Mouse (Mus musculus) urinary bladder, adult 18-20 months (tissue): ENCODE results near the gene Mapk8ip2.

Experiments
- DNase-seq, 2 experiments: peaks; one replicate each; pipeline ENCODE4 v3.0.0; 2022; ENCODE audit warnings: low spot score in 2 of 2, mixed read lengths in 2 of 2

The Mapk8ip2 gene

DNA sequence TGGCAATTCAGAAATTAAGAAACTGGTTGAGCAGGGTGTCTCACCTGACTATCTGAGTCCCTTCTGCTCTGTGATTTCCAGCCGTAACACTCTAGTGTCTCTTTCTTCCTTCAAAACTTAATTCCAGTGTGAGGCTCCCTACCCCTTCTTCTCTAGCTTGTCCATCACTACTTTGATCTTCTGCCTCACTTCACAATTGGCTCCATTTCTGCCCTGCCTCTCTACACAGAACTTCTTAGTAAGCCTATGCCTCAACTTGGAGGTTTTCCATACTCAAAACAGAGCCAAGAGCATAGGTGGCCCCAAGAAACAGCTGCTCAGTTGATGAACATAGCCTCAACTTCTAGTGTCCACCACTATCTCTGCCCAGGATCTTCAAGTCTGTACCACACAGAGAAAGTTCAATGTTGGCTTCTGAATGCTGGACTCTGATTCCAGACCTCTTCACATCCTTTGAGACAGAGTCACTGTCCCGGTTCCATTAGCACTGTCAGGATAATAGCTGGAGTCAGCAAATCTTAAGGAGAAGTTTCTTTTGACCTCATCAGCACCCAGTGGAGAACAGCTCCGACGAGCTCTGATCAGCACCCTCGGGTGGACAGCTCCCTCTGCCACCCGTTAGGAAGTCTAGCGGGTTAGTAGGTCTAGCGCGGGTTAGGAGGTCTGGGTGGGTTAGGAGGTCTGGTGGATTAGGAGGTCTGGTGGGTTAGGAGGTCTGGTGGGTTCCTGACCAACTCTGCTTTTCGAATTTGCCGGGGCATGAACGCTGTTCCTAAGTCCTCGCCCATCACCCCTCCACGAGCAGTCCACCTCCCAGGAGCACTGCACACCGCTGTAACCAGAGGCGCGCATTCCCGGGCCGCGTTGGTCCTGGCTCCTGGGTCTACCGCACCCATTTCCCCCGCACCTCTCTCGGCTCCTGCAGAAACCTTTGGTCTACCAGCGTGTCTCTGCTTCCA, 528 bp upstream of the Mapk8ip2 start:
- peak; percentile 39 to 69 for DNase-seq

DNA sequence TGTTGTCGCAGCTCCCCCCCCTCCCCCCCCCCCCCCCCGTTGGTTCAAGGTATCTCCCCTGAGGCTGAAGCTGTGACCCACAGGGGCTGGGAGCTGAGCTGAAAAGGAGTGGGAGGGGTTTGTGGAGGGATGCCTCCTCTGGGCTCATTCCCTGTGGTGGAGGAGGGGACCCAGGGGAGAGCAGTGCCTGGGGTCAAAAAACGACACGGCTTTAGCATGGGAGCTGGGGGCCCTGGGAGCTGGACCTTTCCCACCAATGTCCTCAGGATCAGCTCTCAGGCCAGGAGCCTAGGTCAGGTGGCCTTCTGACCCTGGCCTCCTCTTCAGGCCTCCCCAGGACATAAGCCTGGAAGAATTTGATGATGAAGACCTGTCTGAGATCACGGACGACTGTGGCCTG, 1.1 kb downstream of the Mapk8ip2 start:
- DNase-seq: no peak

DNA sequence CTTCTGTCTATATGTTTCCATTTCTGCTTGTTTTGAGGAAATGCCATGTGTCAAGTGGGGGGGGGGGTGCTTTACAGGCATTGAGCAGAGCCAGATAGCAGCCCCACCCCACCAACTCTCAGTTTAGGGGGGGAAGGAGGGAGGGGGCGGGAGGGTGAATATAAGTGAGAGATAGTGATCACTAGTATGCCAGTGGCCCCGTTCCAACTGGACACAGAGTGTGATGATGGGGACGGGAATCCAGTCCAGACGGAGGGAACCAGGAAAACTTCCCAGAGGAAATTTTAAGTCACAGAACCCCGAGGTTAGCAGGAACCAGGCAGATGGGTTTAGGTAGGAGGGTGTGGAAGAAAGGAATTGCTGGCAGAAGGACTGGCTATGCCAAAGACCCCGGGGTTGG, 1.9 kb downstream of the Mapk8ip2 start:
- DNase-seq: no peak

DNA sequence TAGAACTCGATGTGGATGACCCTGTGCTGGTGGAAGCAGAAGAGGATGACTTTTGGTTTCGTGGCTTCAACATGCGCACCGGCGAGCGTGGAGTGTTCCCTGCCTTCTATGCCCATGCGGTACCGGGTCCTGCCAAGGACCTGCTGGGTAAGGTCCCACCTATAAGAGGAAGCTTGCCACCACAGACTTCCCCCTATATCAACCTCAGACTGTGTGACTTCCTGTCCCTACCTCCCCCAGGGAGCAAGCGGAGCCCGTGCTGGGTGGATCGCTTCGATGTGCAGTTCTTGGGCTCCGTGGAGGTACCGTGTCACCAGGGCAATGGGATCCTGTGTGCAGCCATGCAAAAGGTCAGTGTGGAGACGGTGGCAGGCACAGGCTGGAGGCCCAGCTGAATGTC, 5.2 kb downstream of the Mapk8ip2 start:
- no peak for DNase-seq

DNA sequence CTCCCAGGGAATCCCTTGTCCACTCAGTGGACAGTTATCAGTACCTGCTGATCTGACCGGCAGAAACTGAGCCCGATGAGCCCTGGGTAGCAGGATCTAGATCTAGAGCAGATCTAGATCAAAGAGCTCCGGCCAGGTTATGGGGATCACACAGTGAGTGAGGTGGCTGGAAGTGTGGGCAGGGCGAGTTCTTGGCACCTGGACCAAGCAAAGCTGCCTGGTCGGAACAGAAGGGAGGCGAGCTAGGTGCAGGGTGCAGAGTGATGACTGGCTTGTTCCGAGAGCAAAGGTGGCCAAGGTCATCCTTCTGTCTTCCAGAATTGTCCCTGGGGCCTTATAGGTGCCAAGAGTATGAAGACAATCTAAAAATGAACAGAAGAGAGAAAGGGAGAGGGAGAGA, 6.1 kb downstream of the Mapk8ip2 start:
- DNase-seq: no peak

DNA sequence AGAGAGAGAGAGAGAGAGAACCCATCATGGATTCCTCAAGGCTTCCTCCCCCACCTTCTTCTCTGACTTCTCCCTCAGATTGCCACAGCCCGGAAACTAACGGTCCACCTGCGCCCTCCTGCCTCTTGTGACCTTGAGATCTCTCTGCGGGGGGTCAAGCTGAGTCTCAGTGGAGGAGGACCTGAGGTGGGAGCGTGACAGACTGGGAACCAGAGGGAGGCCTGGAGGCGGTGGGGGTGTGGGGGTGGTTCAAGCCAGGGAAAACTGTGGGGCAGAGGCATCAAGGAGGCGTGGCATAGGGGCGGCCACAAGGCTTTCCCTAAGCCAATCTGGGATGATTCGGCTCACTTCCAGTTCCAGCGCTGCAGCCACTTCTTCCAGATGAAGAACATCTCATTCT, 6.6 kb downstream of the Mapk8ip2 start:
- no peak for DNase-seq

DNA sequence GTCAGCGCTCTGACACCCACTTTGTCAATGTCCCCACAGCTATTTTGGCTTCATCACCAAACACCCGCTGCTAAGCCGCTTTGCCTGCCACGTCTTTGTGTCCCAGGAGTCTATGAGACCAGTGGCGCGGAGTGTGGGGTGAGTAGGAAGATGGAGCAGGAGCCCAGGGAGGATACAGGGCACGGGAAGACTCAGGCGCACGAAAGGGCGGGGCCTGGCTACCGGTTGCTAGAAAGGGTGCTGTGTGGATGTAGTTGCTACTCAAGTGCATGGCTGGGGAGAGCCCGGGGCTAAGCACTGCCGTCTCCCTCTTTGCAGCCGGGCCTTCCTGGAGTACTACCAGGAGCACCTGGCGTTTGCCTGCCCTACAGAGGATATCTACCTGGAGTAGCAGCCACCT, 7.6 kb downstream of the Mapk8ip2 start:
- no peak for DNase-seq

DNA sequence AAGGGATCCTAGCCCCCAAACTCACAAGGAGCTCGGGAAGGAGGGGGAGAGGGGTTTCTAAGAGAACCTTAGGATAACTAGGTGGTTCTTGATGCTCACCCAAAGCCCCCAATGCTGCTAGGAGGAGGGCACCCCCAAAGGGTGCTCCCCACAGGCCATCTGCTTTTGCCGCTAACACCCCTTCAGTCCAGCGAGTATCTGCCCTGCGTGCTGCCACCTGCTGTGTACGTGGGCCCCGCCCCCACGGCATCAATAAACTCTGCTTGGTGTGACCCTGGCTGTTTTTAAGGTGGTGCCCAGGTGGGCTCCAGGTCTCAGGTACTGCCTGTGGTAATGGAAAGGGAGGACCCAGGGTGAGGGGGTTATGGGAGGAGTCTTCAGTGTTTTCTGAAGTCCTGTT, 8.5 kb downstream of the Mapk8ip2 start:
- no peak for DNase-seq

DNA sequence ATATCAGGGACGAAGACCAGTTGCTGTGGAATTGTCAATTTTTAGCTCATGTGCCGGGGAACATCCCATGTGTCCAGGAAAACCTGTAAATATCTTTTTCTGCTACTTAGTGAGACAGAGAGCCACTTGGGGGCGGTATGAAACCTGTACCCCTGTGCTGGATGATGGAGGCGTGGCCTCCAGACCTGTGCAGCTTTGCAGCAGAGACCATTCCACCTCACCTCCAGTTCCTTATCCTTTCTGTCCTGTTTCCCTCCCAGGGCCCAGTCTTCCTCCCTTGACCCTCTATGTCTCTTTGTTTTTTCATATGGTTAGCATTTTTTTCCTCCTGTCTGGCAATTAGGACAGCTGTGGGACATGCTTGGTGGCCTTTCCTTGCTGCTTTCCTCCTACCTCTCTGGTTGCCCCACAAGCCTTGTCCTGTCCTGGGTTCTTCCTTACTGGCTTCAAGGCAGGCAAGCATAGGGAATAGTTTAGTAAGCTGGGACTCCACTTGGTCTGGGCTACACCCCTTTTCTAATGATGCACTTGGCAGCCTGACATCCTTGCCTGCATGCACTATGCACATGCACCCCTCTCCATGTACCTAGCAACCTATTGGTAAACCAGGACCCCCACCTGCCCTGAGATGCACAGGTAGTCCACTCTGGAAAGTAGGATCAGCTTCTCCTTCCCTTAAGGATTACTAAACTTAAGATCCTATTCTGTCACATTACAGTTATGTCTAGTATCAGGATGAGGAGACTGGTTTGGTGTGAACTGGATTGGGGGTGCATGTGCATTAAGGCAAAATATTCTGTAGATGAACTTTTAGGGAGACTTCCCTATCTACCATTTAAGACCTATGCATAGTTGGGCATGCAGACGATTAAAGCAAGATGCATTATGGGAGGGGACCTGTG, 9.9 kb downstream of the Mapk8ip2 start:
- no peak for DNase-seq

DNA sequence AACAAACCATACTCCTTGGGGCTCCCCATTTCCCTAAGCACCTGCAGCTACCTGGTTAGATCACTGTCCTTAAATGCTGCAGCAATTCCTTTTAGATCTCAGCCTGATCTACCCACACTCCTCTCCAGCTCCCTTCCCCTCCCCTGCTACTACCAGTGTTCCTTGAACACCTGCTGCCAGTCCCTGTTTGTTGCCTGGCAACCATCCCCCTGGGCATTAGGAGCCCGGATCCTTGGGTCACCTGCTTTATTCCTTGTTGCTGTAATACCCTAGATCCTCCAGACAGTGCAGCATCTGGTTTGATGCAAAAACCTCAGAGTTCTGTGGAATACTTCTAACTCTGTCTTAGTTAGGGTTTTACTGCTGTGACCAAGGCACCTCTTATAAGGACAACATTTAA, 11.3 kb downstream of the Mapk8ip2 start:
- no peak for DNase-seq

DNA sequence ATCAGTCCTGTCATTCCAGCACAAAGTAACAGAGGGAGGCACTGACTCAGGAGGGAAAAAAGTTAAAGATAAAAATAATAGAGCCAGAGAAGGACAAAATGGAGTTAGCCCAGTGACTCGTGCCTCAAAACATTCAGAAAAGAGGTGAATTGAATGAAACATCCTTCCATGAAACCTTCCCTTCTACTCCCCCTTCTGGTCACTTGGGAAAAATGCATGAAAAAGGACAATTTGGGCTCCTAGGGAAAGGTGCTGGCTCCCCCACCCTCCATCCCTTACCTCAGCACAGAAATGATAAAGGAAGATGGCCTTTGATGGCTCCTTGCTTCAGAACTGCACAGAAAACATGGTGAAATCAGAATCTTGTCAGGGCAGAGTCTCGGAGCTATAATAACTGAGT, 14.9 kb downstream of the Mapk8ip2 start:
- no peak for DNase-seq

DNA sequence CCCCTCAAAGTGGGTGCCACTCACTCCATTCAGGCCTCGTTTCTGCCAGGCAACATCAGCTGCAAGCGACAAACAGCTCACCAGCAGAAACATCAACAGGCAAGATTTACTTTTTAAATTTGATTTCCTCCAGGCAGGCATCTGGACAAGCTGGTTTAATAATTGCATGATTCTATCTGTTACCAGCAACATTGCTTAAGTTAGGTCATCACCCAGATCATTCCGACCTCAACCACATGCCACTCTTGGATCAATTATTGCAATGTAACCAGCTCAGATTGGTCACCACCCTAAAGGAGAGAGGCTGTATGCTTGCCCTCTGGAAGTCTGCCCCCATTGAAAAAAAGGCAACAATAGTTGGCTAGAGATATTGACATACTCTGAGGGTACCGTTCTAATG, 17.8 kb downstream of the Mapk8ip2 start:
- no peak for DNase-seq

DNA sequence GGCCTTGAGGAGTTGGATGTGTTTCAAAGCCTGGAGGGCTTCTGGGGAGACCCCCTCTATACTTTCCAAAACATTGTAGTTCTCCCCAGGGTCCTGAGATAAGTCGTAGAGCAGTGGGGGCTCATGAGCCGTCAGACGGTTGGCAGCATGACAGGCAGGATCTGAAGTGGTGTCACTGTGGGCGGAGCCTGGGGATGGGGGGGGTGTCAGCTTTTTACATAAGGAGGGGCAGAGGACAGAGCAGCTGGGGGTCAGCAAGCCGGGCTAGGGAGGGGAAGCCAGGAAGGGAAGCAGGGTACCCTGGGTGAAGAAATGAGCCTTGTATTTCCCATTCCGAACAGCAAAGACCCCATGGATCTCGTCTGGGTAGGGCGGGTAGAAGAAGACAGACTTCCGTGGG, 19.7 kb downstream of the Mapk8ip2 start:
- DNase-seq: no peak

DNA sequence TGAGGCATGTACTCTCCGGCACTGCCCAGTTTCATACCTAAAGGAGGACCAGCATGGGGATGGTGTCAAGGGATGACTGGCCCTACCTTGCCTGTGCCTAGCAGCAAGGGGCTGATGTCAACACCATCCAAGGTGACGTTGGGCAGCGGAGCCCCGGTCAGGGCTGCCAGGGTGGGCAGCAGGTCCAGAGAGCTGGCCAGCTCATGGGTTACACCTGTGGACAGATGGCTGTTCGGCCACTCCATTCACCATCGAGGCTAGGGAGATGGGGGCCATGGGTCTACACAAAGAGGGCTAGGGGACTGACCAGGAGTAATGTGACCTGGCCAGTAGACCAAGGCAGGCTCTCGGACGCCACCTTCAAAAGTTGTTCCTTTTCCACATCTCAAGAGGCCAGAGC, 20.2 kb downstream of the Mapk8ip2 start:
- DNase-seq: no peak

DNA sequence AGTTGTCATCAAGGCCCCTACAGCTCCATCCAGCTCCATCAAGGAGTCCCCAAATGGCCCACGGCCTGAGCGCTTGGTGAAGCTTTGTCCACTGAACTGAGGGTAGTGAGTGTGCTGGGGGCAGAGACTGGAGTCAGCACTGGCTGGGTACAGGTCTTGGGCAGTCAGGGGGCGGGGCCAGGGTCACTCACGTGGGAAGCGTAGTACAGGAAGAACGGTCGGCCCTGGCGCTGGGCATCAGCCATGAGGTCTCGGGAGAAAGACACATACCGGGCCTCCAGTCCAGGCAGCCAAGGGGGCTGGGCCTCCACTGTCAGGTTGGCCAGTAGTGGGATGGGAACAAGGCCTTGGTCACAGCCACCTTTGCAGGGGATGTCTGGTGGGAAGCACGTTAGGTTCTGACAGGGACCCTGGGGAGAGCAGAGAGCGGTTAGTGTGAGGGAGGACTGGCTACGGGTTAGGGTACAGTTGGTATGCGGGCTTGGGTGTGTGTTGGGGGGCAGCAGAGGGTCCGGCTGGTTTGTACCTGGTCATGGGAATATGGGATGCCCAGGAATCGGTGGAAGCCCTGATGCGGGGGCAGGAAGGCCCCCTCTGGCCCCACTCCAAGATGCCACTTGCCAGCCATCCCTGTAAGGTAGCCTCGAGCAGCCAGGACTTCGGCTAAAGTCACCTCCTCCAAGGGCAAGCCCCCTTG, 21.0 kb downstream of the Mapk8ip2 start:
- no peak for DNase-seq

DNA sequence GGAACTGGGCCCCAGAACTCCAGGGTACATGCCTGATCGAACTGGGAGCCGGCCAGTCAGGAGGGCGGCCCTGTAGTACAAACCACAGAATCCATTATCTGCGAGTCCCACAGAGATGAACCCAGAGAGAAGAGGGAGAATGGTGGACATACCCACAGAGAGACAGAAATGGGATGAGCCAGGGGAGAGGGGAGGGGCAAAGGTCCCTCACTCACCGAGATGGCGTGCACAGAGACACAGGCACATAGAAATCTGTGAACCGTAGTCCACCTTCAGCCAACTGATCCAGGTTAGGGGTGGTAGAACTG, 21.5 kb downstream of the Mapk8ip2 start:
- no peak for DNase-seq

DNA sequence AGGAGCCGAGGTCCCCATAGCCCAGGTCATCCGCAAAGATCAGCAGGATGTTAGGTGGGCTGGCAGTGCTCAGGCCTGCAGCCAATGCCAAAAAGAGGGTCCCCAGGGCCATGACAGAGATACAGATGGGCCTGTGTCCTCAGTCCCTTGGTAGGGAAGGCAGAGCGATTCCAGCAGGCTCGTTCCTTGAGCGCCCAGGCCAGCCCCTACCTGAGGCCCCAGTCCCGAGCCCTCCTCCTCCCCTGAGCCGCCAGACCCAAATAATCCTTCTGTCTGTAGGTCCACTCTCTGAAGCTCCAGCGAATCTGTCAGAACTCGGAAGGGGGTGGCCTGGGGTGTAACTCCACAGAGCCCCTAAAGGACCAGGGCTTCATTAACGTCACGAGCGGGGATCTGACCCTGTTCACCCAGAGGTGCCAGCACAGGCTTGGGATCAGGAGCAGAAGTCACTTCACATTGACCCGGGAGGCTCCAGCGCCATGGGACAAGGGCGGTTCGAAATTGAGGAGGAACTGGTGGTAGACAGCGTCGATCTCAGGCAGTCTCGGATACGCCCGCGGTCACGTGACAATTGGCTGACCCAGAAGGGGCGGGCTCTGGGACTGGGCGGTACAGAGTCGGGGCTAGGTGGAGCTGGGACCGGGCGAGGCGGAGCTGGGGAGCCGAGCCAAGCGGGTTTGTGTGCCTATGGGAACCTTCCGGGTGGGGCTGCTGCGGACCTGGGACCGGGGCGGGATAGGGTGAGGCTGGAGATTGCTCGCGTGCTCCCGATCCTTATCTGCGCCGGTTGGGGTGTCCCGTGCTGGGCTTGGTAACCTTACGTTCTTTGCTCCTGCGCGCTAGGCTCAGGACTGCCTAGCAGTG, 22.1 kb downstream of the Mapk8ip2 start:
- DNase-seq: peak; percentile 94 to 95

DNA sequence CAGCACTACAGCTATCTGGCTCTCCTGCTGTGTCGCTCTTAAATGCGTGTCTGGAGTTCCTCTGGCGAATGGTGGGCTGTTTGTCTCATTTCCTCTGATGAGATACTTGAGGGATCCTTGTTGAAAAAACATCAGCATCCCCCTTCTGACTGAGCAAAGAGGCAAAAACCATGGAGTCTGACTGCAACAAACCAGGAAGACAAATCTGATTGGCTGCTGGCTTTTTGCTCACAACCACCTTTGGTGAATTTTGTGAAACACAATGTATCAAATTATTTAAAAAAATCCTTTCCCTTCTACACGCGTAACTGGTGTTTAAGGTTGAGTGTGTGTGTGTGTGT, 22.7 kb downstream of the Mapk8ip2 start:
- DNase-seq: no peak

DNA sequence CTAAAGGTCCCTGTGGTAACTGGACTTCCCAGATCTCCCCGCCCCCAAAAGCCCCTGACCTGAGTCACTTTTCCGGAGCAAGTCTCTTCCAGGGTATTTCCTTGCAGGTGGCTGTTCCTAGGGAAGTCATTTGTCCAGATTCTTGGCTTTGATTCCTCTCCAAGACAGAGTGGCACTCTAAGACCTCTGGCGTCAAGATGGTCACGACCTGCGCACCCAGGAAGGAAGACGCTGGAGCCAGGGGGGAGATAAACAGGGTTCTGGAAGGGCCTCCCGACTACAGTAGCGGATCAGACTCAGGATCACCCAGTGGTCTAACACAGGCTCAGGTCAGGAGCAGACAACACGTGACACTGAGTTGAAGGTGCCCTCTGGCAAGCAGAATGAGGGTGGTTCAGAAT, 23.4 kb downstream of the Mapk8ip2 start, which contains the start of gene Arsa:
Gene Arsa, minus strand, starts transcription at position 335 of the 401 bp plus-strand sequence.
- no peak for DNase-seq

DNA sequence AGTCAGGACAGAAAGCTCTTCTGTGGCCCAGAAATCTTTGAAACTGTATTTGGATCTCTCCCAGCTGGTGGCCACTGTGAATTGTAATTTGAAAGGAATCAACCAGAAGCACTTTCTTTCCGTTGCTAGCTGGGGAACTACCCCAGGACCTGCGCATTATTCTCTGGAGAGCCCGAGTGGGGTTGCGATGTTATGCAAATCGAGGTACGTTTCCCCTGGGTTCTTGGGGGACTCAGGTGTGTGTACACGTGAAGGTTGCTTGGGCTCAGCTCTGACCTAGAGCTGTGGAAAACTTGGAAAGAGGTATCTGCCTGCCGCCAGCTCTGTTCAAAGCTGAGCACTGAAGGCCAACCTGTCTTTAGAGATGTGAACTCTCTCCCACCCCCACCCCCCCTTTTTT, 24.1 kb downstream of the Mapk8ip2 start:
- no peak for DNase-seq

DNA sequence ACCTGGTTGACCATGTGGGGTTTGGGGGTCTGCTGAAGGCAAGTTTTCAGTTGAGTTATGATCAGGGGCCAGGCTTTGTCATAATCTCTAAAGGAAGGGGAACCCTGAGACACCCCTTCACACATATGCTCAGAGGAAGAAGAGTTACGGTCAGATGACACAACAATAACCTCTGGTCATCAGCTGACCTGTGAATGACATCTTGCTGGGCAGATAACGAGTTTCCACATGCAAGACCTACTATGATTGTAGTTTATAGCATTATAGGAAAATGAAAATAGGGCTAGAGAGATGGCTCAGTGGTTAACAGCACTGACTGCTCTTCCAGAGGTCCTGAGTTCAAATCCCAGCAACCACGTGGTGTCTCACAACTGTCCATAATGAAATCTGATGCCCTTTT, 24.9 kb downstream of the Mapk8ip2 start:
- DNase-seq: no peak
